Mouse (Mus musculus): Measurements from ENCODE around the gene Olfr1200.

The Olfr1200 gene

DNA sequence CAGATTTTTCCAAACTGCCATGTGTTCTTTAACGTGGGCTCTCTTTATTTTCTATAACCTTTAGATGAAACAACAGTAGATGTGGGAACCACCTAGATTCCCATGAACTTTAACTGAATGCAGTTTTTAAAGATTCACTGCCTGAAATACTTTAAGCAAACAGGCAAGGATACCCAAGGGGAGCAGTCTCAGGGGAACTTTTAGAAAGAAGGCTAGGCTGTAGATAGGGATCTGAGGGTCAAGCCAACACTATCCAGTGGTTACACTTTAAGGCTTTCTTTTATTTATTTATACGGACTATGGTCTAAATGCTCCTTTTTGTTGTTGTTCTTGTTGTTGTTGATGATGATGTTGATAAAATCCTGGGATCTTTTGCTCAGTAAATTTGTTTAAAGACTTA is at the start of gene Olfr1200:
Gene Olfr1200, minus strand, starts transcription at position 101 of the 400 bp plus-strand sequence.
- no peak for DNase-seq

DNA sequence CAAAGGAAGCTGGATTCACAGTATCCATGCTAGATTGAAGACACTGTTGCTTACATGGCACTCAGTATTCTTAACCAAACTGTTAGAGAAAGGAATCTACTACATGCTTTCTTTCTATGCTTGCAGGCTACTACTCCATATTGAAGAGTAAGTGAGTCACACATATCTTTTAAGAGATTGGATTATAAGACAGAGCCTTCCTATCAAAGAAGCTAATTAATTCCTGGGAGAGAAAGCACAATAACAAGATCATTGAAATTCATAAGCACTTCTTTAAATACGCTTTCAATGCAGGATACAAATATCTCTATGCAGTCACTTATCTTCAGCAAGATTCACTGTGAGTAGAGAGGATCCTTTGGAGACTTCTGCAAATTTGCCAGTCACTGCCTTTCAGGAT is 43.9 kb upstream of the Olfr1200 start, which contains the start of gene Olfr1202:
Gene Olfr1202, plus strand, starts transcription at position 301 of the 400 bp plus-strand sequence.
- DNase-seq: no peak

DNA sequence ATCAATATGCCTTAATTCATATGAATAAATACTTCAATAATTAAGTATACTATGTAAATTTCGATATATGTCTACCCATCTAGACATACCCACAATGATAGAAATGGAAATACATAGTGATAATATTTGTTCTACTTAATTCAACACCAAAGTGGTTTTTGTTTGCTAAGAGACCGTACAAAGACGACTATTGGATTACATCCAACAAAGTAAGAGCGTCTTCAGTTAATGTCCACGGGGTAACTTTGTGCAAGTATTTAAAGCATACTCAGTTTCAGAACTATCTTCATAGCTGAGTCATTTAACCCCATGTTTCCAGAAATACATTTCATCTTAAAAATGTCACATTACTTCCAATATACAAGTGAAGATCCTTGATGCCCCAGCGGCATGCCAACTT is 22.4 kb upstream of the Olfr1200 start, which contains the start of gene Olfr1201:
Gene Olfr1201, plus strand, starts transcription at position 301 of the 400 bp plus-strand sequence.
- DNase-seq: no peak

DNA sequence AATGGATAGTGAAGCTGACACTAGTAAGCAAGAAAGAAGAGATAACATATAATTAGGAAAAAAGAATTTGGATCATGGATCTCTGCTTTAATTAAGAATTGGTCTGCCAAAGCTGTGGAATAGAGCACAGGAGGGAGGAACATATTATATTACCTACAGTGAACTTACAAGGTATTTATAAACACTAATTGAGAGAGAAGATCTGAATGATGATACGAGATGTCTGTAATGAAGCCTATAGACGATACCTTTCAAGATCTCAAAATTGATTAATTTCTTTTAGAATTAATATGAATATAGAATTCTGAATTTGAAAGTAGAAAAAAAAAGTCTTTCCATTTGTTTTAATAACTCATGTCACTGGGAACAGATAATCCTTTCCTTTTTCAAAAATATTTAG is 9.9 kb downstream of the Olfr1200 start, which contains the start of gene Olfr1199:
Gene Olfr1199, minus strand, starts transcription at position 101 of the 400 bp plus-strand sequence.
- no peak for DNase-seq

DNA sequence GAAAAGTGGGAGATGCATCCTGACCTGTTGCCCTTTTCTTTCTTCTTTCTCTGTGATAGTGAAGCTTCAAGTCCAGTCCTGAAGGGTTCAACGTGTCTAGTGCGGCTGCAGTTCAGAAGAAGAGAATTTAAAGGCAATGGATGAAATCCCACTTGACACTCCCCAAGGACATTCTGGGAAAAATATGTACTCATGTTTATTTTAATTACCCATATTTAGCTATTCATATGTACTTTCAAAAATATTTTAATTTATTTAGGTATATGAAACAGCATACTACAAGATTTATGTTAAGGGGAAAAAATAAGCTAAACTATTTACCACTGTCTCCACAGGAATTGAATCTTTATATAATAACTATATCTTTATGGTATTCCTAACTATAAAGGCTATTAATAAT is 19.0 kb downstream of the Olfr1200 start, which contains the start of gene Olfr1198:
Gene Olfr1198, minus strand, starts transcription at position 101 of the 400 bp plus-strand sequence.
- no peak for DNase-seq

DNA sequence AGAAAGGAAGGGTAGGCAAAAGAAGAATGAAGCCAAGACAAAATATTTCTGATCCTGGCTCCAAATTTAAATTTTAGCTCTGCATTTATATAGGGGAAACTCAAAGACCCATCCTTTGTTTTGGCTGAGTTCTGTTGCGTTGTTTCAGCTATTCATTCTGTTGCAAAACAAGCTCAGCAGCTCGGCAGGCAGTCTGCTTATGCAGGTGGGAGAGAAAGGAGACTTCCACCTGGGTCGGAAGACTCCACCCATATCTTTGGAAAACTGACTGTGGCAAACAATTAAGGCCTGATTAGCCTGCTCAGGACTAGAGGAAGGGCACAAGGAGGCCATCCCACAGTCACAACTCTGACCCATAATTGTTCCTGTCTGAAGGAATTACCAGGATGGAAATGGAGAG is 26.9 kb downstream of the Olfr1200 start:
- DNase-seq: no peak

DNA sequence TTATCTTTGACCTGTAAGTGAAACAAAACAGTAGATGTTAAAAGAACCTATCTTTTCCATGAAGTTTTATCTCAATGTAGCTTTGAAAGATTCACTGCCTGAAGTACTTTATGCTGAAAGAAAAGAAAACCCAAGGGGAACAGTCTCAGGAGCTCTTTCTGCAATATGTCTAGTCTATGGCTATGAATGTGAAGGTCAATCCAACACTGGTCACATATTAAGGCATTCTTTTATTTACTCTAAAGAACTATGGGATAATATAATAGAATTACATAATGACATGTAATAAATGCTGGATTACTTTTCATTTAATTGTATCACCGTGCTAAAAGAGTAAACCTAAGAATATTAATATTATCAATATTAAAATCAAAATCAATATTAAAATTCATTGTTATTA is 38.0 kb downstream of the Olfr1200 start, which contains the start of gene Olfr1197:
Gene Olfr1197, minus strand, starts transcription at position 101 of the 400 bp plus-strand sequence.
- DNase-seq: no peak
